Mouse (Mus musculus): ENCODE results near the gene Rtn4rl1. TPM values are rescaled to one million over a fixed set of nuclear protein-coding genes. Genes with fewer than 3 reads are reported as not detected.

The Rtn4rl1 gene
- polyA plus RNA-seq, 1 experiment from 2014 or later: 2.1 TPM

DNA sequence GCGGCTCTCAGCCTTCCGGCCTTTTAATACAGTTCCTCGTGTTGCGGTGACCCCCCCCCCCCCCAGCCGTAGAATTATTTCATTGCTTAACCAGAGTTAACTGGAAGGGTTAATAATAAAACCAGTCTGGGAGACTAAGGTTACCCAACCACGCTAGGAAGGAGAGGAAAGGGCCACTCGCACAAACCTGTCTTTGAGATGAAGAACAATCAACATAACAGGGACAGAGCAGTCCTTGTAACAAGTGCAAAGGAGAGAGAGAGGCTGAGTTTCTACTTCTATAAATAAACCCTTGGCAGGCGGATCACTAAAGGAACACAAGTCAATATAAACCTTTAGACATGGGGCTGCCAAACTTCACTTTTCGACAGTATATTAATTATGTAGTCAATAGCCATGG is 104.0 kb downstream of the Rtn4rl1 start:
- Histone ChIP-seq H3K27ac (replicated peaks) (no peak overlapping the region), H3K27me3 (ENCODE audit: control insufficient read depth, insufficient read depth, low read length) (no peaks in the 10 kb centered on the region), H3K4me2 (replicated peaks; ENCODE audit: low read depth) (no peak overlapping the region), H3K4me1 (replicated peaks; ENCODE audit: control insufficient read depth, insufficient read depth) (no peaks in the 10 kb centered on the region), H3K9ac (ENCODE audit: low read length) (no peak overlapping the region), H3K36me3 (ENCODE audit: control insufficient read depth, insufficient read depth, low read length) (peaks cover 18% of the 10 kb centered on the region), H3K9me3 (ENCODE audit: control insufficient read depth, low read length) (no peaks in the 10 kb centered on the region), H3K4me3 (ENCODE audit: low read depth, low read length) (no peak overlapping the region)
- TF ChIP-seq EP300 (optimal IDR thresholded peaks at IDR 0.05): no peak
- TF ChIP-seq CTCF (IDR thresholded peaks at IDR 0.05; ENCODE audit: low read depth): no peak
- WGBS: 57% methylated on average over 9 of the region's 9 CpGs
- ATAC-seq (ENCODE audit: low FRiP score, low TSS enrichment) (no peak), DNase-seq (ENCODE audit: low spot score) (no peak)

DNA sequence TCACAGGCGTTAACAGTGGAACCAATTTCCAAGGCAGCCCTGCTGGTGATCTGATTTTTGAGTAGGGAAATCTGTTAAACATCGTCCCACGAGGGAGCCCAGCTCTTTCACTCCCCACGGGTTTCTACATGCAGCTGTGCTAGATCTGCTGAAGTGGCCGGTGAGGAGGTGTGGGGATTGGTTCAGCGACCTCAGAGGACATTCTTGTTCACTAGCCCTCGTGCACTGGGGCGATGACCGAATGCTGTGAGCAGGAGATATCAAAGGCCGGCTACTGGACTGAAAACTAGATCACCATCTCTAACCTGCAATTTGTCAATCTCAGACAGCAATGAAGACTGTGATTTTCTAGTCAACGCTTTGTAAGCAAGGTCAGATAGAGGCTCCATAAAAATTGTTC is 104.9 kb downstream of the Rtn4rl1 start:
- WGBS: 47% methylated on average over 11 of the region's 11 CpGs
- DNase-seq (ENCODE audit: low spot score): no peak
- H3K4me1 ChIP-seq (replicated peaks; ENCODE audit: control insufficient read depth, insufficient read depth): no peaks in the 10 kb centered on the region
- no peaks in the 10 kb centered on the region for H3K27me3 ChIP-seq (ENCODE audit: control insufficient read depth, insufficient read depth, low read length)
- peaks cover 19% of the 10 kb centered on the region for H3K36me3 ChIP-seq (ENCODE audit: control insufficient read depth, insufficient read depth, low read length)
- H3K4me2 ChIP-seq (replicated peaks; ENCODE audit: low read depth): no peak overlapping the region
- no peak overlapping the region for H3K4me3 ChIP-seq (ENCODE audit: low read depth, low read length)
- no peak for ATAC-seq (ENCODE audit: low FRiP score, low TSS enrichment)
- H3K9me3 ChIP-seq (ENCODE audit: control insufficient read depth, low read length): no peaks in the 10 kb centered on the region
- TF ChIP-seq EP300 (optimal IDR thresholded peaks at IDR 0.05): no peak
- TF ChIP-seq CTCF (IDR thresholded peaks at IDR 0.05; ENCODE audit: low read depth): no peak
- H3K27ac ChIP-seq (replicated peaks): no peak overlapping the region
- no peak overlapping the region for H3K9ac ChIP-seq (ENCODE audit: low read length)

DNA sequence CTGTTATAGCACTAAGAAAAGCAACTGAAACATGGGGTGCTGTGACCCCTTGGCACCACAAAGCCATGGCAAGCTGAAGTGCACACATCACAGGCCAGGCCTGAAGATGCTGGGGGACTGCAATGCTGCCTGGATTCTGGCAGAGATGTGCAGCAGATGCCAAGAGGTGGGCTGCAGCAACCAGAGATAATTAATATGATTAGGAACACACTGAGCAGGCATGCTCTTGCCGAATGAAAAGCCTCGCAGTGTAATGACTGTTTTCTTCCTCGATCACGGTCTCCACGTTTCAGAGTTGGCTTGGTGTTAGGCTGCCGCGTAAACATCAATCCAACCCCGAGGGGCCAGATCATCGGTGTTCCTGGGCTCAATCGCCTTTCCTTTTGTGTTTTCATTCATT is 106.2 kb downstream of the Rtn4rl1 start:
- Histone ChIP-seq H3K36me3 (ENCODE audit: control insufficient read depth, insufficient read depth, low read length) (peaks cover 19% of the 10 kb centered on the region), H3K4me3 (ENCODE audit: low read depth, low read length) (no peak overlapping the region), H3K27me3 (ENCODE audit: control insufficient read depth, insufficient read depth, low read length) (no peaks in the 10 kb centered on the region), H3K27ac (replicated peaks) (no peak overlapping the region), H3K9ac (ENCODE audit: low read length) (no peak overlapping the region), H3K4me1 (replicated peaks; ENCODE audit: control insufficient read depth, insufficient read depth) (no peaks in the 10 kb centered on the region), H3K9me3 (ENCODE audit: control insufficient read depth, low read length) (no peaks in the 10 kb centered on the region), H3K4me2 (replicated peaks; ENCODE audit: low read depth) (no peak overlapping the region)
- no peak for DNase-seq (ENCODE audit: low spot score)
- 81% methylated on average over 10 of the region's 10 CpGs for WGBS
- no peak for ATAC-seq (ENCODE audit: low FRiP score, low TSS enrichment)
- TF ChIP-seq EP300 (optimal IDR thresholded peaks at IDR 0.05) (no peak), CTCF (IDR thresholded peaks at IDR 0.05; ENCODE audit: low read depth) (no peak)

DNA sequence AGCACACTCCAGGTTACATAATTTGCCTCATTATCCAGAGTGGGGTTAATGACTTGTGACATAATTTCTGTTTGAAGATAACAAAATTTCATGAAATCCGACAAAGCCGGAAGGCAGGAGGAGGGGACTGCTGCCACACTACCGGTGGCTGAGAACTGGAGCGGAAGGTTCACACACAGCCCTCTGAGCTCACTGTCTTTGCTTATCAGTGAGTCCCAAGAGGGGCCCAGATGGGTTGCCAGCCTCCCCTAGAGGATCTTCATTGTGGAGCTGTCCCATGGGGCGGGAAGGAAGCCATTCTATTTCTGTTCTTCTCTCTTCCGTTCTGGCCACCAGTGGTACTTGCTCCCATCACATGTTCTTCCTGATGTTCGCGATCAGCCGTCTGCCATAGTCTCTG is 107.4 kb downstream of the Rtn4rl1 start:
- Histone ChIP-seq H3K4me1 (replicated peaks; ENCODE audit: control insufficient read depth, insufficient read depth) (no peaks in the 10 kb centered on the region), H3K4me2 (replicated peaks; ENCODE audit: low read depth) (no peak overlapping the region), H3K27me3 (ENCODE audit: control insufficient read depth, insufficient read depth, low read length) (no peaks in the 10 kb centered on the region), H3K9me3 (ENCODE audit: control insufficient read depth, low read length) (no peaks in the 10 kb centered on the region), H3K36me3 (ENCODE audit: control insufficient read depth, insufficient read depth, low read length) (peaks cover 21% of the 10 kb centered on the region), H3K9ac (ENCODE audit: low read length) (no peak overlapping the region), H3K27ac (replicated peaks) (no peak overlapping the region), H3K4me3 (ENCODE audit: low read depth, low read length) (no peak overlapping the region)
- WGBS: 88% methylated on average over 9 of the region's 9 CpGs
- ATAC-seq (ENCODE audit: low FRiP score, low TSS enrichment) (no peak), DNase-seq (ENCODE audit: low spot score) (no peak)
- TF ChIP-seq CTCF (IDR thresholded peaks at IDR 0.05; ENCODE audit: low read depth) (no peak), EP300 (optimal IDR thresholded peaks at IDR 0.05) (no peak)

DNA sequence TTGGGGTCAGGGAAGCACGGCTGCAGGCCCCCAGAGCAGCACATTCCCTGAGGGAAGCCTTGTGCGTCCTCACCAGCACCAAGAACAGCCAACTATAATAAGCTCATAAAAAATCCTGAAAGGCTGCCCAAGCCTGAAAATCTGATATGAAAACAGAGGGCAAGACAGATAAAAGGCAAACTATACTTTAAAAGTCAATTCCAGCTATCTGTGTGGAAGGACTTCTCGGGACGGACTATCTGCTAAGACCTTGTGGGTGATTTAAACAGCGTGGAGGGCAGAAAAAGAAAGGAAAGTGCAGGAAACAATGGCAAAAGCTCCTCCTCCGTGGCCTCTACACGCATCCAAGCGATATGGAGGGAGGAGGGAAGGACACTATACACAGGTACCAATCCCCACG is 111.2 kb downstream of the Rtn4rl1 start:
- H3K27ac ChIP-seq (replicated peaks): no peak overlapping the region
- no peak overlapping the region for H3K9ac ChIP-seq (ENCODE audit: low read length)
- DNase-seq (ENCODE audit: low spot score): no peak
- H3K9me3 ChIP-seq (ENCODE audit: control insufficient read depth, low read length): no peaks in the 10 kb centered on the region
- TF ChIP-seq EP300 (optimal IDR thresholded peaks at IDR 0.05): no peak
- no peak for TF ChIP-seq CTCF (IDR thresholded peaks at IDR 0.05; ENCODE audit: low read depth)
- H3K4me3 ChIP-seq (ENCODE audit: low read depth, low read length): no peak overlapping the region
- H3K36me3 ChIP-seq (ENCODE audit: control insufficient read depth, insufficient read depth, low read length): peaks cover 25% of the 10 kb centered on the region
- no peak overlapping the region for H3K4me2 ChIP-seq (replicated peaks; ENCODE audit: low read depth)
- ATAC-seq (ENCODE audit: low FRiP score, low TSS enrichment): no peak
- 87% methylated on average over 9 of the region's 9 CpGs for WGBS
- no peaks in the 10 kb centered on the region for H3K27me3 ChIP-seq (ENCODE audit: control insufficient read depth, insufficient read depth, low read length)
- H3K4me1 ChIP-seq (replicated peaks; ENCODE audit: control insufficient read depth, insufficient read depth): no peaks in the 10 kb centered on the region

DNA sequence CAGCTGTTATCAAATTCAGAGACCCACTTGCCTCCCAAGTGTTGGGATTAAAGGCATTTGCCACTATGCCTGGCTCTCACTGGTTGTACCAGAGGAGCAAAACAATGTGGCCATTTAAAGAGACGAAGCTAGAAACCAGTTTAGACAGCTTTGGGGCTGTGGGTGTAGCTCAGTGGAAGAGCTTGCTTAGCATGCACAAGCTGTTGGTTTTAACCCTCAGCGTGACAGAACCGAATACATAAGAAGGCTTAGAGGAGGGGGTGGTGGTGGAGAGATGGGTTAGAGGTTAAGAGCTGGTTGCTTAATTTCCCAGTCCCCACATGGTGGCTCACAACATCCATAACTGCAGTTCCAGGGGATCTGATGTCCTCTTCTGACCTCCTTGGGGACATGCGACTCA is 115.1 kb downstream of the Rtn4rl1 start:
- Histone ChIP-seq H3K4me3 (ENCODE audit: low read depth, low read length) (no peak overlapping the region), H3K27me3 (ENCODE audit: control insufficient read depth, insufficient read depth, low read length) (no peaks in the 10 kb centered on the region), H3K9me3 (ENCODE audit: control insufficient read depth, low read length) (no peaks in the 10 kb centered on the region), H3K9ac (ENCODE audit: low read length) (no peak overlapping the region), H3K4me2 (replicated peaks; ENCODE audit: low read depth) (no peak overlapping the region), H3K4me1 (replicated peaks; ENCODE audit: control insufficient read depth, insufficient read depth) (no peaks in the 10 kb centered on the region), H3K27ac (replicated peaks) (no peak overlapping the region), H3K36me3 (ENCODE audit: control insufficient read depth, insufficient read depth, low read length) (peaks cover 24% of the 10 kb centered on the region)
- no peak for ATAC-seq (ENCODE audit: low FRiP score, low TSS enrichment)
- no peak for DNase-seq (ENCODE audit: low spot score)
- WGBS: 82% methylated on average over 4 of the region's 4 CpGs
- TF ChIP-seq CTCF (IDR thresholded peaks at IDR 0.05; ENCODE audit: low read depth): no peak
- no peak for TF ChIP-seq EP300 (optimal IDR thresholded peaks at IDR 0.05)

Data from stomach, postnatal 0 days (tissue).